Mouse (Mus musculus): ENCODE measurements around the gene Adcy9. TPM values are rescaled to one million over a fixed set of nuclear protein-coding genes. Genes with fewer than 3 reads are reported as not detected.

Gene Adcy9
- polyA plus RNA-seq, 1 experiment from 2014 or later, result 0.84 TPM

DNA sequence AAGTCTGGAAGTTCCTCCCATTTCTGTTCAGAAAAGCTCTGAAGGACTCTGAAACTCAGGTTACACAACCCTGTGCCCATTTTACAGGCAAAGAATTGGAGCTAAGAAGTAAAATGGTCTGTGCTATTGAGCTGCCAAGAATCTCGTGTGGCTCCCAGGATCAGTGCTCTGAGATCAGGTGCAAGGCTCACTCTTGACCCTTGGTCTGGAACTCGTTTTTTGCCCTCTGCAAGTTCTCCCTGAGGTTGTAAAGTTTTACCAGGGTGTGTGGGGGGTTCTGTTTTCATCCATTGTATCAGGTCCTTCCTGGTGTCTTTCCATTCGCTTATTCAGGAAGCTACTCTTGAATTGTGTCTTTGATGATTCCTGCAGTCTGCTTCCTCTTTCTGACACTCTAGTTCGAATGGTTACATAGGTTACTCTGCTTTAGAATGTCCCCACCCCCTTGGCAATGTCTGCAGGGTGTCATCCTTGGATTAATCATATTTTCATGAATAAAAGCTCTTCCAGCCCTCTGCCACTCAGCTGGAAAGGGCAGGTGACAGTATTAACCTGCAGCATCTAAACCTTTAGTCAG lies 5.4 kb upstream of the Adcy9 start:
- no peak for DNase-seq (ENCODE audit: low spot score)
- Histone ChIP-seq H3K36me3 (ENCODE audit: control insufficient read depth, insufficient read depth, low read length) (no peaks in the 10 kb centered on the region), H3K27ac (ENCODE audit: low read depth, low read length) (no peak overlapping the region), H3K4me3 (ENCODE audit: low read depth, low read length) (no peak overlapping the region), H3K9me3 (ENCODE audit: control insufficient read depth, low read length) (no peaks in the 10 kb centered on the region), H3K4me1 (replicated peaks; ENCODE audit: control insufficient read depth, insufficient read depth, low read length) (no peaks in the 10 kb centered on the region), H3K27me3 (ENCODE audit: control insufficient read depth, insufficient read depth, low read length) (no peaks in the 10 kb centered on the region), H3K4me2 (ENCODE audit: low read depth, low read length, severe bottlenecking) (no peak overlapping the region), H3K9ac (ENCODE audit: low read length) (no peak overlapping the region)
- ATAC-seq (replicated peaks; ENCODE audit: low FRiP score), result no peak
- 54% methylated on average over 4 of the region's 4 CpGs for WGBS

DNA sequence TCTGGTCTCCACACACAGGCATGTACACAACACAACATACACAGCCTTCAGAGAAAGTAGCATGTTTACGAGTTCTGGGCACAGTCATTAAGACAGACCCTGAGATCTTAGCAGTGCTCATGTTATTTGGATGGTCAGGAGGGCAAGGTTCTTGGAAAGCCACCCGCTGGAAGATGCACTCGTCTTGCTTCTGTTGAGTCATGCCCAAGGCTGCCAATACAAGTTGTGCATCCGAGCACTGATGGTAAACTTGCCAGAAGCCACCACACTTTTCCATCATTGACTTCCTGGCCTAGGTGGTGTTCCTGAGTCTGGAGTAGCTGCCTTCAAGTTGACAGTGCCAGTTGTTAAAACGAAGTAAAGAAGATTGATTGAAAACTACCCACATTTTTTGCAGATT lies 3.3 kb upstream of the Adcy9 start:
- H3K4me2 ChIP-seq (ENCODE audit: low read depth, low read length, severe bottlenecking), result no peak overlapping the region
- H3K27me3 ChIP-seq (ENCODE audit: control insufficient read depth, insufficient read depth, low read length), result peaks cover 8% of the 10 kb centered on the region
- no peaks in the 10 kb centered on the region for H3K9me3 ChIP-seq (ENCODE audit: control insufficient read depth, low read length)
- no peak overlapping the region for H3K9ac ChIP-seq (ENCODE audit: low read length)
- WGBS, result 84% methylated on average over 5 of the region's 5 CpGs
- no peak overlapping the region for H3K4me3 ChIP-seq (ENCODE audit: low read depth, low read length)
- no peaks in the 10 kb centered on the region for H3K36me3 ChIP-seq (ENCODE audit: control insufficient read depth, insufficient read depth, low read length)
- ATAC-seq (replicated peaks; ENCODE audit: low FRiP score), result no peak
- H3K27ac ChIP-seq (ENCODE audit: low read depth, low read length), result no peak overlapping the region
- peaks cover 10% of the 10 kb centered on the region; the same call in 1 of the 2 replicates for H3K4me1 ChIP-seq (replicated peaks; ENCODE audit: control insufficient read depth, insufficient read depth, low read length)
- no peak for DNase-seq (ENCODE audit: low spot score)

DNA sequence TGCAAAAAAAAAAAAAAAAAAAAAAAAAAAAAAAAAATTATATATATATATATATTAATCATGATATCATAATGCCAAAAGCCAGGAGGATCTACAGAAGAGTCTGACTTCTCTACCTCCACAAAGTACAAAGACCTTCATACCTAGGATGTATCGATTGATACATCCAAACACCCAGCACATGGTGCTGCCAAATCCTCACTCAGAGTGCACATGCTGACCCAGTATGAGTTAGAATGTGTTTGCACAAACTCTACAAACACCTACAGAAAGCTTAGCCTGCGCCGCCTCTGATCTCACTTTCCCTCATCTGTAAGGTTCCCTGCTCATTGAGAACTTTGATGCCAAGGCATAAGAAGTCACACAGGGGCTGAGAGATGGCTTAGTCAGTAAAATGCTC lies 2.7 kb upstream of the Adcy9 start:
- Histone ChIP-seq H3K36me3 (ENCODE audit: control insufficient read depth, insufficient read depth, low read length) (no peaks in the 10 kb centered on the region), H3K4me2 (ENCODE audit: low read depth, low read length, severe bottlenecking) (no peak overlapping the region), H3K4me3 (ENCODE audit: low read depth, low read length) (no peak overlapping the region), H3K4me1 (replicated peaks; ENCODE audit: control insufficient read depth, insufficient read depth, low read length) (peaks cover 11% of the 10 kb centered on the region; the same call in 1 of the 2 replicates), H3K9ac (ENCODE audit: low read length) (no peak overlapping the region), H3K9me3 (ENCODE audit: control insufficient read depth, low read length) (no peaks in the 10 kb centered on the region), H3K27ac (ENCODE audit: low read depth, low read length) (no peak overlapping the region), H3K27me3 (ENCODE audit: control insufficient read depth, insufficient read depth, low read length) (peaks cover 13% of the 10 kb centered on the region)
- ATAC-seq (replicated peaks; ENCODE audit: low FRiP score), result no peak
- WGBS, result 90% methylated on average over 3 of the region's 3 CpGs
- no peak for DNase-seq (ENCODE audit: low spot score)

DNA sequence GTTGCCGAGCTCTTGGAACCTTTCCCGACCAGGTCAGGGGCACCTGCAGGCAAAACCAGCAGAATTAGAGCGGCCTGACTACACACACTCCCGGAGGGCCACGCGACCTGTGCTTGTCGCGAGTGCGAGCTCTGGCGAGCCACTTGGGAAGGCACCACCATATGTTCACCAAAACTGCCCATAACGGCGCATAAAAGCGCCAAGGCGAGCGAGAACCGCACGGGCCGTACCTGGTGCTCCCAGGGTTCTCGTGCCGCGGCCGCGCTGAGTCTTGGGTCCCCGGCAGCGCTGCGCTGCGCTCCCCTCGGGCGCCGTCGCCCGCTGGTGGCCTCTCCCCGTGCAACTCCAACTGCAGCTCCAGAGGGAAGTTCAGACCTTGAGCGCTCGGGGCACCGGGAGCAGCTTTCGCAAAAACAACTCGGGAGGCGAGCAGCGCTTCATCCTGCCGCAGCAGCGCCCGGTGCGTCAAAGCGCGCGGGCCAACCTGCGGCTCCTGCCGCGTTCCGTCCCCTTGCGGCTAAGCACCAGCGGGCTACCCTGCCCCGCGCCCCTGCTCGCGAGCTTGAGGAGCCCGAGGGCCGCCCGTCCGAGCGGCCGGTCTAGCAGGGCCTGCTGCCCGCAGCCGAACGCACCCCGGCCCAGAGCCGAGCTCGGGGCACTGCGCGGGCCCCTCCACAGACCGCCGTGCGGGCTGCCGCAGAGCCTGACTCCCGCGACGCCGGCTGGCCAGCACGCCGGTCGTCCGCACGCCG lies 576 bp downstream of the Adcy9 start:
- peaks cover 11% of the 10 kb centered on the region; the same call in 1 of the 2 replicates for H3K4me1 ChIP-seq (replicated peaks; ENCODE audit: control insufficient read depth, insufficient read depth, low read length)
- no peaks in the 10 kb centered on the region for H3K36me3 ChIP-seq (ENCODE audit: control insufficient read depth, insufficient read depth, low read length)
- peaks cover 13% of the 10 kb centered on the region for H3K27me3 ChIP-seq (ENCODE audit: control insufficient read depth, insufficient read depth, low read length)
- WGBS, result under 1% methylated on average over 78 of the region's 85 CpGs
- H3K27ac ChIP-seq (ENCODE audit: low read depth, low read length), result 0 out of 2 replicates have a peak overlapping the region, but pooled peaks have one; percentile 18
- H3K4me2 ChIP-seq (ENCODE audit: low read depth, low read length, severe bottlenecking), result peak overlapping the region; percentile 97
- peak overlapping the region; percentile 74 for H3K4me3 ChIP-seq (ENCODE audit: low read depth, low read length)
- ATAC-seq (replicated peaks; ENCODE audit: low FRiP score) (peak; percentile 79), DNase-seq (ENCODE audit: low spot score) (peak; percentile 80)
- H3K9ac ChIP-seq (ENCODE audit: low read length), result peak overlapping the region; percentile 77
- no peaks in the 10 kb centered on the region for H3K9me3 ChIP-seq (ENCODE audit: control insufficient read depth, low read length)

DNA sequence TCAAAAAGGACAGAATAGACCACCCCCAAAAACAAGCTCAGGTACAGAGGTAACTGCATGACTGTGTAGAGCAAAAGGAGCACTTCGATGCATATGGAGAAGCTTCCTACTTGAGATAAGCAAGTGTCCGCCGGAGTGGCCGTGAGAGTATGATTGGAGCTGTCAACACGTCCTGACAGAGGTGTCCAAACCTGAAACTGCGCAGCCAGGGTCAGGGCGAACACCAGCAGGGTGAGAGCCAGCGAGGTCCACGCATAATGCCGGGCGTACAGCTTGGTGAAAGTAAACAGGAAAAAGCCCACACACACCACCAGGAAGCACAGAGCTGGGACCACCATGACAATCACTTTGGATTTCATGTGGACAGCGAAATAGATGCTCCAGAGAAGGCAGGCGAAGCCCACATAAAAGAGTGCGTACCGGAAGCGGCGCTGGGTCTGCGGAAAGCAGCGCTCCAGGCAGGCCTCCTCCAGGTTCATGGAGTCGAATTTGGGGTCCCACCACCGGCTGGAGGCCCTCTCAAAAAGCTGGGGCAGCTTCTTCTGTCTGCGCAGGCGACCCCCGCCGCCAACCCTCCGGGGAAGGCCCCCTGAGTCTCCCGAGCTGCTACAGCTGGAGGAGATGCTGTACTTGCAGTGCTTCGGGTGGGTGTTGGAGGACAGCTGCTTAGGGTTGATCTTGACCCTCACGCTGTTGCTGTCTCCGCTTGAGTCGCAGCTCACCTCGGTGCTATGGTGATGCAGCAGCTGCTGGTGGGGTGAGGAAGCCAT lies 1.3 kb downstream of the Adcy9 start:
- no peaks in the 10 kb centered on the region for H3K9me3 ChIP-seq (ENCODE audit: control insufficient read depth, low read length)
- peak overlapping the region; percentile 77 for H3K9ac ChIP-seq (ENCODE audit: low read length)
- ATAC-seq (replicated peaks; ENCODE audit: low FRiP score), result peak; percentile 3; the same call in 1 of the 2 replicates
- no peak overlapping the region for H3K27ac ChIP-seq (ENCODE audit: low read depth, low read length)
- WGBS, result 15% methylated on average over 32 of the region's 32 CpGs
- H3K4me1 ChIP-seq (replicated peaks; ENCODE audit: control insufficient read depth, insufficient read depth, low read length), result peaks cover 11% of the 10 kb centered on the region; the same call in 1 of the 2 replicates
- DNase-seq (ENCODE audit: low spot score), result peak; percentile 59
- H3K4me2 ChIP-seq (ENCODE audit: low read depth, low read length, severe bottlenecking), result peak overlapping the region; percentile 97
- no peaks in the 10 kb centered on the region for H3K36me3 ChIP-seq (ENCODE audit: control insufficient read depth, insufficient read depth, low read length)
- H3K27me3 ChIP-seq (ENCODE audit: control insufficient read depth, insufficient read depth, low read length), result peaks cover 13% of the 10 kb centered on the region
- H3K4me3 ChIP-seq (ENCODE audit: low read depth, low read length), result peak overlapping the region; percentile 74

DNA sequence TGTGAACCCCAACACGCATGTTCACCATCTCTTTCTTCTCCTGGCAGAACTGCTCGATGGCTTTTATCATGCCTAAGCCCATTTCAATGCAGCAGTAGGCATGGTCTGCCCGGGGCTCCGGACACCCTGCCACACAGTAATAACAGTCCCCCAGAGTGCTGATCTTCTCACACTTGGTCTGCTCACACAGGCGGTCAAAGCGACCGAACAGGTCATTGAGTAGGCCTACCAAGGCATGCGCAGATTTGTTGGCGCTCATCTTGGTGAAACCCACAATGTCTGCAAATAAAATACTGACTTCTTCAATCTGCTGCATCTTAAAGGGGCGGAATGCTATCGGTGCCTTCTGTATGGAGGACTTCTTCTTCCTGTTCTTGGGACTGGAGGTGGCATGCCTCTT lies 2.2 kb downstream of the Adcy9 start:
- no peak overlapping the region for H3K4me2 ChIP-seq (ENCODE audit: low read depth, low read length, severe bottlenecking)
- H3K27me3 ChIP-seq (ENCODE audit: control insufficient read depth, insufficient read depth, low read length), result peaks cover 13% of the 10 kb centered on the region

DNA sequence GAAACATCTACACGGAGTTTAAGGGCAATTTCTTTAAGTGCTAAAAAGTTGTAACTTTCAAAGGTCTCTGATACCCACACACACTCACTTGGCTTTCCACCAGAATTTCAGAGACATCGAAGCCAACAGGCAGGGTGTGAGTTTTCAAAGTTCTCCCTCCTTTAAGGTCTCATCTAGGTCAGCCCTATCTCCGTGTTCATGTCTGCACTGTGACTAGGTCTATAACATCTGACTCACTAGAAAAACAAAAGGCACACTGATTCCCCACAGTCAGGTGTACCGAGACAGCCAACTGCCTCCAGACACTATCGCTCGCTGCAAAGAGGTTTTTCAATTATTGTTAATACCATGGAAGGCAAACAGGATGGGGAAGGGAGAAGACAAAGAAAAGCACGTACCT lies 2.8 kb downstream of the Adcy9 start:
- no peak overlapping the region for H3K4me2 ChIP-seq (ENCODE audit: low read depth, low read length, severe bottlenecking)

More for the DNA sequence above, 2.2 kb downstream of the Adcy9 start:
- DNase-seq (ENCODE audit: low spot score) (no peak), ATAC-seq (replicated peaks; ENCODE audit: low FRiP score) (no peak)
- H3K36me3 ChIP-seq (ENCODE audit: control insufficient read depth, insufficient read depth, low read length), result no peaks in the 10 kb centered on the region
- H3K4me1 ChIP-seq (replicated peaks; ENCODE audit: control insufficient read depth, insufficient read depth, low read length), result peaks cover 11% of the 10 kb centered on the region; the same call in 1 of the 2 replicates
- WGBS, result 91% methylated on average over 11 of the region's 11 CpGs
- no peak overlapping the region for H3K27ac ChIP-seq (ENCODE audit: low read depth, low read length)
- H3K4me3 ChIP-seq (ENCODE audit: low read depth, low read length), result no peak overlapping the region
- no peak overlapping the region for H3K9ac ChIP-seq (ENCODE audit: low read length)
- no peaks in the 10 kb centered on the region for H3K9me3 ChIP-seq (ENCODE audit: control insufficient read depth, low read length)

DNA sequence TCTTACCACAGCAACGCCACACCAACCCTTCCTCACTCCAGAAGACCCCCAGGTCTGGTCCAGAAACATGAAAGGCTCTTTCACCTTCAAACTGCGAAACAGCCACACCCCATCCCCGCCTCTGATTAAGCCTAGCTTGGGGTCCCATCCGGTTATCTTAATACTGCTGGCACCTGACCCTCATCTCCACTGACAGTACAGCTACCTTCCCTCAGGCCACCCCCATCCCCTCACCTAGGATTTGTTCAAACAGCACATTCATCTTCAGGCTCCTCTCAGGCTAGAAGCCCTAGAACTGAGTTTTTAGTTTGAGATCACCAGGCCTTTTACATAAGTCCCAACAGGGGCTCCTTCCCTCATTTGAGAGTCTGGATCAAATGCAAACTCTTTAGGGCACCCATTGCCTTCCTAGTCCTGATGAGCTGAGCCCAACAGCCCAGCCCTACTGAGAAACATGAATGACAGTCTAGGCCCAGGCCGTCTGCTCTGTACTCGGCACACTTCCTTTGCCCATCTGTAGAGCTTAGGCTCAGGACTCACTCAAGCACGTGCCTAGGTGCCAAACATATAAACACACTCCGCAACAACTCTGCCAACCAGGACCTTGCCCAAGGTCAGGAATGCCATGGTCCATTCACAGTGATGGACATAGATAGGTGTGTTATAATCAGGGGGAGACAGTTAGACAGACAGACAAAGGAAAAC lies 5.3 kb downstream of the Adcy9 start:
- no peak overlapping the region for H3K9ac ChIP-seq (ENCODE audit: low read length)
- H3K4me1 ChIP-seq (replicated peaks; ENCODE audit: control insufficient read depth, insufficient read depth, low read length), result peaks cover 11% of the 10 kb centered on the region; the same call in 1 of the 2 replicates
- no peak overlapping the region for H3K27ac ChIP-seq (ENCODE audit: low read depth, low read length)
- no peak overlapping the region for H3K4me2 ChIP-seq (ENCODE audit: low read depth, low read length, severe bottlenecking)
- H3K9me3 ChIP-seq (ENCODE audit: control insufficient read depth, low read length), result no peaks in the 10 kb centered on the region
- ATAC-seq (replicated peaks; ENCODE audit: low FRiP score) (no peak), DNase-seq (ENCODE audit: low spot score) (no peak)
- H3K27me3 ChIP-seq (ENCODE audit: control insufficient read depth, insufficient read depth, low read length), result peaks cover 13% of the 10 kb centered on the region
- 79% methylated on average over 8 of the region's 8 CpGs for WGBS
- H3K36me3 ChIP-seq (ENCODE audit: control insufficient read depth, insufficient read depth, low read length), result no peaks in the 10 kb centered on the region
- no peak overlapping the region for H3K4me3 ChIP-seq (ENCODE audit: low read depth, low read length)

More for the DNA sequence above, 2.8 kb downstream of the Adcy9 start:
- no peaks in the 10 kb centered on the region for H3K9me3 ChIP-seq (ENCODE audit: control insufficient read depth, low read length)
- DNase-seq (ENCODE audit: low spot score) (no peak), ATAC-seq (replicated peaks; ENCODE audit: low FRiP score) (no peak)
- H3K27me3 ChIP-seq (ENCODE audit: control insufficient read depth, insufficient read depth, low read length), result peaks cover 13% of the 10 kb centered on the region
- no peak overlapping the region for H3K27ac ChIP-seq (ENCODE audit: low read depth, low read length)
- peaks cover 11% of the 10 kb centered on the region; the same call in 1 of the 2 replicates for H3K4me1 ChIP-seq (replicated peaks; ENCODE audit: control insufficient read depth, insufficient read depth, low read length)
- 82% methylated on average over 7 of the region's 7 CpGs for WGBS
- H3K9ac ChIP-seq (ENCODE audit: low read length), result no peak overlapping the region
- H3K36me3 ChIP-seq (ENCODE audit: control insufficient read depth, insufficient read depth, low read length), result no peaks in the 10 kb centered on the region
- no peak overlapping the region for H3K4me3 ChIP-seq (ENCODE audit: low read depth, low read length)

Data from forebrain, embryonic 11.5 days (tissue).